Mouse (Mus musculus): Measurements from ENCODE around the gene Cebpb. TPM values are rescaled to one million over a fixed set of nuclear protein-coding genes. Genes with fewer than 3 reads are reported as not detected.

The Cebpb gene
- polyA plus RNA-seq, 1 experiment from 2014 or later: 27.5 TPM

- Histone ChIP-seq H3K27ac (ENCODE audit: low read depth) (no peak overlapping the region), H3K9me3 (ENCODE audit: low read length) (no peaks in the 10 kb centered on the region), H3K4me2 (ENCODE audit: low read depth, low read length) (no peak overlapping the region), H3K4me3 (ENCODE audit: low read depth, low read length) (no peak overlapping the region), H3K4me1 (ENCODE audit: insufficient read depth) (peaks cover 12% of the 10 kb centered on the region), H3K36me3 (replicated peaks; ENCODE audit: insufficient read depth, low read length) (no peaks in the 10 kb centered on the region), H3K27me3 (ENCODE audit: insufficient read depth, low read length) (peaks cover 3% of the 10 kb centered on the region; the same call in 1 of the 2 replicates), H3K9ac (replicated peaks) (no peak overlapping the region)
- DNase-seq (peak; percentile 96), ATAC-seq (no peak)
- TF ChIP-seq CTCF (IDR thresholded peaks at IDR 0.05; ENCODE audit: low read depth) (peak; percentile 100), EP300 (IDR thresholded peaks at IDR 0.05; ENCODE audit: low read depth) (no peak)
- 7% methylated on average over 8 of the region's 8 CpGs for WGBS (ENCODE audit: insufficient replicate concordance)
These were observed 3.6 kb upstream of the Cebpb start for GRCm38 (mm10) chr2:167685137-167685536.

GRCm38 (mm10) chr2:167685865-167686264 is 2.9 kb upstream of the Cebpb start:
- Histone ChIP-seq H3K9ac (replicated peaks) (no peak overlapping the region), H3K4me3 (ENCODE audit: low read depth, low read length) (no peak overlapping the region), H3K9me3 (ENCODE audit: low read length) (no peaks in the 10 kb centered on the region), H3K27ac (ENCODE audit: low read depth) (no peak overlapping the region; the same call in 1 of the 2 replicates), H3K27me3 (ENCODE audit: insufficient read depth, low read length) (peaks cover 3% of the 10 kb centered on the region; the same call in 1 of the 2 replicates), H3K4me1 (ENCODE audit: insufficient read depth) (peaks cover 12% of the 10 kb centered on the region), H3K36me3 (replicated peaks; ENCODE audit: insufficient read depth, low read length) (no peaks in the 10 kb centered on the region), H3K4me2 (ENCODE audit: low read depth, low read length) (no peak overlapping the region)
- TF ChIP-seq CTCF (IDR thresholded peaks at IDR 0.05; ENCODE audit: low read depth) (no peak), EP300 (IDR thresholded peaks at IDR 0.05; ENCODE audit: low read depth) (no peak)
- WGBS (ENCODE audit: insufficient replicate concordance): 74% methylated on average over 3 of the region's 3 CpGs
- ATAC-seq: no peak
- DNase-seq: no peak

- H3K36me3 ChIP-seq (replicated peaks; ENCODE audit: insufficient read depth, low read length): 0 out of 2 replicates have a peak, but pooled peaks cover 4% of the 10 kb centered on the region
- H3K4me1 ChIP-seq (ENCODE audit: insufficient read depth): peaks cover 16% of the 10 kb centered on the region
- 55% methylated on average over 16 of the region's 16 CpGs for whole genome bisulfite sequencing (ENCODE audit: insufficient replicate concordance)
- H3K9me3 ChIP-seq (ENCODE audit: low read length): no peaks in the 10 kb centered on the region
- no peak overlapping the region for H3K4me2 ChIP-seq (ENCODE audit: low read depth, low read length)
- peak overlapping the region; percentile 99 for H3K27ac ChIP-seq (ENCODE audit: low read depth)
- H3K27me3 ChIP-seq (ENCODE audit: insufficient read depth, low read length): peaks cover 3% of the 10 kb centered on the region; the same call in 1 of the 2 replicates
- peak overlapping the region; percentile 34 for H3K9ac ChIP-seq (replicated peaks)
- H3K4me3 ChIP-seq (ENCODE audit: low read depth, low read length): no peak overlapping the region
- no peak for DNase-seq
- no peak for TF ChIP-seq EP300 (IDR thresholded peaks at IDR 0.05; ENCODE audit: low read depth)
- TF ChIP-seq CTCF (IDR thresholded peaks at IDR 0.05; ENCODE audit: low read depth): no peak
- no peak for ATAC-seq
These were observed 2.1 kb upstream of the Cebpb start for GRCm38 (mm10) chr2:167686382-167687249.

GRCm38 (mm10) chr2:167687250-167687586 is 1.5 kb upstream of the Cebpb start:
- 58% methylated on average over 4 of the region's 4 CpGs for WGBS (ENCODE audit: insufficient replicate concordance)
- Histone ChIP-seq H3K9me3 (ENCODE audit: low read length) (no peaks in the 10 kb centered on the region), H3K27ac (ENCODE audit: low read depth) (peak overlapping the region; percentile 99), H3K36me3 (replicated peaks; ENCODE audit: insufficient read depth, low read length) (peaks cover 7% of the 10 kb centered on the region; the same call in 1 of the 2 replicates), H3K9ac (replicated peaks) (peak overlapping the region; percentile 58; the same call in 1 of the 2 replicates), H3K27me3 (ENCODE audit: insufficient read depth, low read length) (peaks cover 3% of the 10 kb centered on the region; the same call in 1 of the 2 replicates), H3K4me2 (ENCODE audit: low read depth, low read length) (peak overlapping the region; percentile 38; the same call in 1 of the 2 replicates), H3K4me3 (ENCODE audit: low read depth, low read length) (no peak overlapping the region), H3K4me1 (ENCODE audit: insufficient read depth) (peaks cover 22% of the 10 kb centered on the region)
- ATAC-seq: no peak
- DNase-seq: no peak
- no peak for TF ChIP-seq EP300 (IDR thresholded peaks at IDR 0.05; ENCODE audit: low read depth)
- TF ChIP-seq CTCF (IDR thresholded peaks at IDR 0.05; ENCODE audit: low read depth): no peak

GRCm38 (mm10) chr2:167687651-167688101 is 1.0 kb upstream of the Cebpb start:
- TF ChIP-seq CTCF (IDR thresholded peaks at IDR 0.05; ENCODE audit: low read depth) (no peak), EP300 (IDR thresholded peaks at IDR 0.05; ENCODE audit: low read depth) (peak; percentile 73; the same call in 1 of the 2 replicates)
- peak overlapping the region; percentile 99 for H3K27ac ChIP-seq (ENCODE audit: low read depth)
- WGBS (ENCODE audit: insufficient replicate concordance): 28% methylated on average over 11 of the region's 11 CpGs
- no peaks in the 10 kb centered on the region for H3K9me3 ChIP-seq (ENCODE audit: low read length)
- peaks cover 3% of the 10 kb centered on the region; the same call in 1 of the 2 replicates for H3K27me3 ChIP-seq (ENCODE audit: insufficient read depth, low read length)
- ATAC-seq: peak; percentile 49
- peak overlapping the region; percentile 76 for H3K4me2 ChIP-seq (ENCODE audit: low read depth, low read length)
- H3K9ac ChIP-seq (replicated peaks): peak overlapping the region; percentile 95
- peaks cover 10% of the 10 kb centered on the region; the same call in 1 of the 2 replicates for H3K36me3 ChIP-seq (replicated peaks; ENCODE audit: insufficient read depth, low read length)
- peak; percentile 82 for DNase-seq
- H3K4me3 ChIP-seq (ENCODE audit: low read depth, low read length): peak overlapping the region; percentile 78; the same call in 1 of the 2 replicates
- peaks cover 22% of the 10 kb centered on the region for H3K4me1 ChIP-seq (ENCODE audit: insufficient read depth)

- 40% methylated on average over 12 of the region's 12 CpGs for WGBS (ENCODE audit: insufficient replicate concordance)
- no peak for TF ChIP-seq CTCF (IDR thresholded peaks at IDR 0.05; ENCODE audit: low read depth)
- no peak for TF ChIP-seq EP300 (IDR thresholded peaks at IDR 0.05; ENCODE audit: low read depth)
- Histone ChIP-seq H3K4me2 (ENCODE audit: low read depth, low read length) (peak overlapping the region; percentile 76), H3K27ac (ENCODE audit: low read depth) (peak overlapping the region; percentile 99), H3K9ac (replicated peaks) (peak overlapping the region; percentile 95), H3K36me3 (replicated peaks; ENCODE audit: insufficient read depth, low read length) (peaks cover 10% of the 10 kb centered on the region; the same call in 1 of the 2 replicates), H3K27me3 (ENCODE audit: insufficient read depth, low read length) (peaks cover 3% of the 10 kb centered on the region; the same call in 1 of the 2 replicates), H3K9me3 (ENCODE audit: low read length) (no peaks in the 10 kb centered on the region), H3K4me1 (ENCODE audit: insufficient read depth) (peaks cover 22% of the 10 kb centered on the region), H3K4me3 (ENCODE audit: low read depth, low read length) (peak overlapping the region; percentile 78)
- ATAC-seq (peak; percentile 66), DNase-seq (peak; percentile 70)
These were observed 603 bp upstream of the Cebpb start for GRCm38 (mm10) chr2:167688126-167688497.

Measured in liver, postnatal 0 days (tissue).